Mouse (Mus musculus) embryonic facial prominence, embryonic 11.5 days (tissue): ENCODE data around the gene Notch1. TPM values are rescaled to one million over a fixed set of nuclear protein-coding genes. Genes with fewer than 3 reads are reported as not detected.

Source experiments
- ATAC-seq: fragments of 200-750 bp; cut with Nextera tagmentation; replicated peaks from 2 replicates; pipeline ENCODE4 v1.8.0; 2017; ENCODE audit warnings: low read depth; ENCODE audit not compliant: insufficient number of reproducible peaks, low FRiP score, low TSS enrichment
- DNase-seq: peaks from one replicate; pipeline ENCODE4 v3.0.0-alpha.2; 2015; ENCODE audit warnings: low spot score
- H3K27ac ChIP-seq: fragments of 300-500 bp; sonication (generic); replicated peaks from 2 replicates; pipeline ENCODE4 v1.5.1; 2014; ENCODE audit warnings: mild to moderate bottlenecking, low read depth, low read length, control low read depth
- H3K27me3 ChIP-seq: fragments of 300-500 bp; sonication (generic); 2 replicates; pipeline ENCODE4 v1.6.1; 2014; ENCODE audit warnings: mild to moderate bottlenecking, low read length, moderate library complexity, mixed read lengths; ENCODE audit not compliant: control insufficient read depth, insufficient read depth
- H3K36me3 ChIP-seq: fragments of 300-500 bp; sonication (generic); replicated peaks from 2 replicates; pipeline ENCODE4 v1.6.1; 2014; ENCODE audit warnings: low read depth, mild to moderate bottlenecking, low read length, moderate library complexity, mixed read lengths; ENCODE audit not compliant: control insufficient read depth, insufficient read depth
- H3K4me1 ChIP-seq: fragments of 300-500 bp; sonication (generic); 2 replicates; pipeline ENCODE4 v1.6.1; 2014; ENCODE audit warnings: low read length, mixed read lengths; ENCODE audit not compliant: control insufficient read depth, insufficient read depth
- H3K4me2 ChIP-seq: fragments of 300-500 bp; sonication (generic); 2 replicates; pipeline ENCODE4 v1.6.1; 2014; ENCODE audit warnings: low read depth, mild to moderate bottlenecking, control low read depth, low read length, moderate library complexity
- H3K4me3 ChIP-seq: fragments of 300-500 bp; sonication (generic); 2 replicates; pipeline ENCODE4 v1.5.1; 2014; ENCODE audit warnings: low read depth, low read length, control low read depth
- H3K9ac ChIP-seq: fragments of 300-500 bp; sonication (generic); replicated peaks from 2 replicates; pipeline ENCODE4 v1.6.1; 2014; ENCODE audit warnings: mild to moderate bottlenecking, control low read depth, low read length
- H3K9me3 ChIP-seq: fragments of 300-500 bp; sonication (generic); replicated peaks from 2 replicates; pipeline ENCODE4 v1.6.1; 2016; ENCODE audit warnings: mild to moderate bottlenecking, low read length, inconsistent platforms, mixed read lengths; ENCODE audit not compliant: control insufficient read depth
- WGBS: fragments of 180-500 bp; shearing (Covaris S2); extraction: QIAGEN DNeasy Blood & Tissue Kit; methylation state at CpG from one replicate; pipeline ENCODE4 v1.1.7; 2014; 5-methylcytosine and 5-hydroxymethylcytosine counted together
- polyA plus RNA-seq: library from polyadenylated mRNA; unstranded; fragments of >200 nt; fragmentation: Nextera tagmentation; extraction: Ambion mirVana; gene quantifications from 2 replicates; pipeline ENCODE4 v1.2.1, GENCODE M21; 2014

Gene Notch1
- polyA plus RNA-seq, 1 experiment from 2014 or later, result 17.2 TPM

DNA sequence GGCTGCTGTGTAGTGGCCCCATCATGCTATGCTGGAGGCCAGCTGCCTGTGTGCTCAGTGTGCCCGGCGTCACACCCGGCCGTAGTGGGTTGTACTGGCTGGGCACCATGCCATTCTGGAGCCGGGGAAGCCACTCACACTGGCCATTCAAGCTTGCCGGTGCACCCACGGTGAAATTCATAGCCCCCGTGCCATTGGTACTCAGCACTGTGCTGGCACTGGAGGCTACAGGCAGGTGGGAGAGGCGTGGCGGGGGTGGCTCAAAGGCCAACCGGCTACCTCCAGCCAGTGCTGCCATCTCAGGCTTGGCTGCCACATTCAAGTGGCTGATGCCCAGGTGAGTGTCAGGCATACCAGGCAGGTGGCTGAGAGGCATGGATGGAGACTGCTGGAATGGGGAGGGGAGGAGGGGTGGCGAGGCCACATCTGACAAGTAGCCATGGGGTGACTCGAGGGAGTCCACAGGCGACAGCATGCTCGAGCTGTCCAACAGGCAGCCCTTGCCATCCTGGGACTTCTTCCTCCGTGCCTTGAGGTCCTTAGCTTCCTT is 56.3 kb downstream of the Notch1 start:
- H3K4me3 ChIP-seq, result no peak overlapping the region
- no peaks in the 10 kb centered on the region for H3K9me3 ChIP-seq
- H3K27ac ChIP-seq, result no peak overlapping the region
- no peak overlapping the region for H3K4me2 ChIP-seq
- no peaks in the 10 kb centered on the region for H3K27me3 ChIP-seq
- WGBS, result 89% methylated on average over 16 of the region's 16 CpGs
- ATAC-seq, result no peak; the same call in 1 of the 2 replicates
- peaks cover 8% of the 10 kb centered on the region for H3K36me3 ChIP-seq
- H3K9ac ChIP-seq, result no peak overlapping the region
- no peak for DNase-seq
- H3K4me1 ChIP-seq, result peaks cover 5% of the 10 kb centered on the region; the same call in 1 of the 2 replicates

DNA sequence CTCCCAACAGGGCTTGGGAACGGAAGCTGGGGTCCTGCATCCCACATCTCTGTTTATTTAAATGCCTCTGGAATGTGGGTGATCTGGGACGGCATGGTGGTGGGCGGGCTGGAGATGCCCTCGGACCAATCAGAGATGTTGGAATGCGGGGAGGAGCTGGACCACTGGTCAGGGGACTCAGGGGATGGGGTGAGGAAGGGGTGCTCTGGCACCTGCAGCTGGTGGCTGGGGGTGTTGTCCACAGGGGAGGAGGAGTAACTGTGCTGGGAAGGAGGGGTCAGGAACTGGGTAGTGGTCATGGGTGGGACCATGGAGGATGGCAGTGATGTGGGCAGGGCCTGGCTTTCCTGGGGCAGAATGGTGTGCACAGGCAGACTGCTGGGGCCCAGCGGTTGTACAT is 57.0 kb downstream of the Notch1 start:
- Histone ChIP-seq H3K9ac (no peak overlapping the region), H3K27ac (peak overlapping the region; percentile 35; the same call in 1 of the 2 replicates)

DNA sequence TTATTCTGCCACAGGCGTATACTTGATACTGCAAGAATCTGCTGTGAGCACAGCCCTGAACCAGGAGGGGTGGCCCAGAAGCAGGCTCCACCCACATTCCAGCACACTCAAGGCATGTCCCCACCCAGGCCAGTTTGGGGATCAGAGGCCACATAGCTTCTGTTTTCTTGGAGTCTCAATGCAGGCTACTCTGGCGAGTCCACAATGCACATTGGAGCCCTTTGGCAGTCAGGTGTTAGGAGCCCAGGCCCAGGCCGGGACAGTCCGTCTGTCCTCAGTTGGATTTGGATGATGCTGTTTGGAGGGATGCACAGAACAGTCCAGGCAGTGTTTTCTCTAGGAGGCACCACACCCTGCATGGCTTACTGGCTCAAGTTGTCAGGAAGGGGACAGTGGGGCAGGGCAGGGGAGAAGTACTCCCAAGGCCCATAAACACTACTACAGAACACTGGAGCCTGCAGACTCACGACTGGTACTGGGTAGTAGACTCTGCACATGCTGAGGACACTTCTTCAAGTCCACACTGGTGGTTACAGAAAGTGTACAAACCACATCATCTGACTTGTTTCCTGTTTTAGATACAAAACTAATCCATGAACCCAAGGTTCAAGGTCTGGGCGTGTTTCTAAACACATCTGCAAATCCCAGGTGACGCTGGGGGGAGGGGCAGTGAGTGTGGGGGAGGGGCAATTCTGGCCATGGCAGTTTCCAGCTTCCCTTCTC is 57.9 kb downstream of the Notch1 start:
- Histone ChIP-seq H3K4me2 (no peak overlapping the region), H3K9ac (no peak overlapping the region), H3K4me1 (peaks cover 5% of the 10 kb centered on the region; the same call in 1 of the 2 replicates), H3K9me3 (no peaks in the 10 kb centered on the region), H3K27ac (peak overlapping the region; percentile 0; the same call in 1 of the 2 replicates), H3K36me3 (peaks cover 6% of the 10 kb centered on the region), H3K4me3 (no peak overlapping the region), H3K27me3 (no peaks in the 10 kb centered on the region)
- WGBS, result 24% methylated on average over 7 of the region's 7 CpGs
- ATAC-seq (peak; percentile 64), DNase-seq (peak; percentile 63)

More for the DNA sequence above, 57.0 kb downstream of the Notch1 start:
- H3K27me3 ChIP-seq, result no peaks in the 10 kb centered on the region
- peak; percentile 45; the same call in 1 of the 2 replicates for ATAC-seq
- peak; percentile 19 for DNase-seq
- peaks cover 8% of the 10 kb centered on the region for H3K36me3 ChIP-seq
- H3K9me3 ChIP-seq, result no peaks in the 10 kb centered on the region
- no peak overlapping the region for H3K4me2 ChIP-seq
- H3K4me3 ChIP-seq, result no peak overlapping the region
- WGBS, result 29% methylated on average over 6 of the region's 6 CpGs
- H3K4me1 ChIP-seq, result peaks cover 5% of the 10 kb centered on the region; the same call in 1 of the 2 replicates

DNA sequence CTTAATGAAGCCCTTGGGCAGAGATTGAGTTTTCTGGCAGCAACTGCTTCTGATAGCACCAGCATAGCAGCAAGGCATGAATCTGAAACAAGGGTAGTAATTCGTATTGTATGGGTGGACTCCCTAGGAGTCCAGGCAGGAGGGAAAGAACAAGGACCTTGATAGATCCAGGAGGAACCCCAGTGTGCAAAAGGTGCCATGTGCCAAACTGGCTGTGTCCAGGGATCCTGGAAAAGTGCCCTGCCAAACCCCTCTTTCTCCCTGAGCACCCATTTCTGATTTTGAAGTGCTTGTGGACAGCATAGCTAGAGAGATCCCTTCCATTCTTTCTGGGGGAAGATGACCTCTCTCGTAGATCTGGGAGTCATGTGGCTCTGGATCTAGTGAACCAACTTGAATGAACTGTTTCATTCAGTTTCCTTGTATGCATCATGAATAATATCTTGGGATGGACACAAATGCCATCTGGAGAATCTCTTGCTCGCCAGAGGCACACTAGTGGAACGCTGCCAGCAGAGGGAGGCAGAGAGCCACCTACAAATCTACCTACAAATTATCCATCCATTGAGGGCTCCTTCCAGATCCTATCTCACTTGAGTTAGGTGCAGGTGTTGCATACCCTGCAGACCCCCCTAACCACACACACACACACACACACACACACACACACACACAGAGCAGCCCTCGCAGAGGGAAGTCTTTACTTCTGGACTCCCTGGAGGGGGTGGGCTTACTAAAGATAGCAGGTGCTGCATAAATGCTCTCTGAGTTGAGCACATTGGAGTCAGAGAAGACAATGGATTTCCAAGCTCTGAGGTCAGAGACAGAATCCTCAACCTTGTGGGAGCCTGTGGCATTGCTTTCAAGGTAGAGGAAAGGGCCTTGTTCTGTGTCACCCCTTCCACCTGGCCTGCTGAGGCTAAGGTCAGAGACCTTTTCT is 67.1 kb downstream of the Notch1 start:
- Histone ChIP-seq H3K4me2 (no peak overlapping the region), H3K9ac (no peak overlapping the region), H3K4me1 (no peaks in the 10 kb centered on the region), H3K4me3 (no peak overlapping the region), H3K9me3 (no peaks in the 10 kb centered on the region), H3K36me3 (no peaks in the 10 kb centered on the region), H3K27ac (no peak overlapping the region), H3K27me3 (no peaks in the 10 kb centered on the region)
- peak; percentile 86 for DNase-seq
- no peak for ATAC-seq
- 20% methylated on average over 5 of the region's 5 CpGs for WGBS

DNA sequence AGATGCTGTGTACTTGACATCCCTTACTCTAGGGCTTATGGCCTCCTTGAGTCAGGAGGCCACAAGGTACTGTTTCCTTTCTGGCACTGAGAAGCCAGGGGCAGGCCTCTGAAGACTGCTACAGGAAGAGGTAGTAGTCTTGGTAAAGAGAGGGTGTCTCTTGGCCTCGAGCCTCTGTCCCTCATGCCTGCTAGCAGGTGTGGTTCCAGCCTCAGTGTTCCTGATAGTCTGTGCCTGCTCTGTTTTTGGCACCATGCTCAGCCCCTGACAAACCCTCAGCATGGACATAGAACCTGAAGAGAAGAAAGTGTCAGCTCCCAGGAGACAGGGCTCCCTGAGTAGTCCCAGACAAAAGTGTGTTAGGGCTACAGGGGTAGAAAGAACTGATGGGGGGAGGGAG is 69.0 kb downstream of the Notch1 start:
- H3K9me3 ChIP-seq, result no peaks in the 10 kb centered on the region
- H3K4me3 ChIP-seq, result no peak overlapping the region
- DNase-seq (no peak), ATAC-seq (no peak)
- H3K36me3 ChIP-seq, result no peaks in the 10 kb centered on the region
- H3K4me2 ChIP-seq, result no peak overlapping the region
- WGBS, result 83% methylated on average over 1 of the region's 1 CpGs
- no peak overlapping the region for H3K9ac ChIP-seq
- H3K27me3 ChIP-seq, result no peaks in the 10 kb centered on the region
- peaks cover 4% of the 10 kb centered on the region for H3K4me1 ChIP-seq
- no peak overlapping the region for H3K27ac ChIP-seq

DNA sequence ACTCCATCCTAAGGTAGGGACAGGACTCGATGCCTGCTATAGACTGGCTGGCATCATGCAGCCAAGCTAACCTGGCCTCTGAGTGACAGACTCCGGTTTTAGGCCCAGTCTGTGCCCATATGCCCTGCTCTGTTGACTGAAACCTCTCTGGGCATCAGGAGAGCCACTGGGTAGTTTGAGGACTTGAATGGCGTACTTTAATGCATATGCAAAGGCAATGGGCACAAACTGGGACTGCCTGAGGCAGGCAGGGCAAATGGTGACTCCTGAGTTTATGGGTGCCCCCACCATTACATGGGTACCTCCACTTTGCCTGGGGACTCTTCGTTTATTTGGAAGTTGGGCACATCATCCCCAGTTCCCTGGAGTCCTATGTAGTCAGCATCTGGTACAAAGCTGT is 69.8 kb downstream of the Notch1 start:
- 78% methylated on average over 4 of the region's 4 CpGs for WGBS
- ATAC-seq, result no peak
- Histone ChIP-seq H3K9ac (peak overlapping the region; percentile 66), H3K9me3 (no peaks in the 10 kb centered on the region), H3K4me3 (peak overlapping the region; percentile 63), H3K4me1 (peaks cover 4% of the 10 kb centered on the region), H3K4me2 (peak overlapping the region; percentile 92), H3K36me3 (peaks cover 1% of the 10 kb centered on the region; the same call in 1 of the 2 replicates), H3K27me3 (no peaks in the 10 kb centered on the region), H3K27ac (no peak overlapping the region)
- DNase-seq, result no peak

DNA sequence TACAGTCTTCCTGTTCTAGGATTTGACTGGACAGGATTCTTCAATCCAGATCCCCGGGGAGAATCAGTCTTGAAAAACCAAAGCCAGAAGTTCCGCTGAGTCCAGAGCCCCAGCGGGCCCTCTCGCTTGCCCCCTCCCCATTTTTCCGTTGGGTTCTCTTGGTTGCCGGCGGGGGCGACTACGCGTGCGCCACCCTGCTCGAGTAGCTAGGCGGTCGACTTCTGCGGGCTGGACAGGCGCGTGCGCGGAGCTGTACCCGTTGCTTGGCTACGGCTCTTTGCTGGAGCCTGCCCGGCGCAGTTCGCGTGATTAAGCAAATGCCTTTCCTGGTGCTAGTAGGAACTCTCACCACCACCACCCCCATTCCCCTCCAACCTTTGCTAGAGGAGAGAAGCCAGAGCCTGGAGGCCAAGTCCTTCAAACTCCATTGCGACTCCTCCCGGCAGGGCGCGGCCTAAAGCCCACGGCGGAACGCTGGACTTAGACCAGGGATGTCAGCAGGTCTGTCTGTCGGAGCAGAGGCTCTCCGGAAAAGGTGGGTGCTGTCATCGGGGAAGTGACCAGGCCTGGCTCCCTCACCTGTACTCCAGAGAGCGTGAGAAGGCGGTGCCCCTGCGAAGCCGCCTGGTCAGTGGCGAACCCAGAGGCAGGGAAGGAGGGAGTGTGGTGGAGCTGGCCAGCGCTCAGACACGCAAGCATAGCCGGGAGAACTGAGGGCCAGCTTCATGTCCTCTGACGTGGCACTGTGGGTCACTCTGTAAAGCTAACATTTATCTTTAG is 70.6 kb downstream of the Notch1 start:
- under 1% methylated on average over 44 of the region's 44 CpGs for WGBS
- Histone ChIP-seq H3K4me1 (peaks cover 4% of the 10 kb centered on the region), H3K27me3 (no peaks in the 10 kb centered on the region), H3K27ac (peak overlapping the region; percentile 57), H3K4me3 (peak overlapping the region; percentile 63), H3K9ac (peak overlapping the region; percentile 66), H3K4me2 (peak overlapping the region; percentile 92), H3K9me3 (no peaks in the 10 kb centered on the region), H3K36me3 (peaks cover 7% of the 10 kb centered on the region; the same call in 1 of the 2 replicates)
- DNase-seq, result peak; percentile 93
- peak; percentile 83 for ATAC-seq
